Mouse (Mus musculus) heart, embryonic 16.5 days (tissue): Measurements from ENCODE around the gene Klhdc9. TPM values are rescaled to one million over a fixed set of nuclear protein-coding genes. Genes with fewer than 3 reads are reported as not detected.
A peak's percentile ranks its signal among the peaks of the same experiment; 100 is the strongest.

Experiments
- ATAC-seq: fragments of 200-750 bp; cut with Nextera tagmentation; replicated peaks from 2 replicates; pipeline ENCODE4 v1.8.0; 2017; ENCODE audit warnings: moderate number of reproducible peaks; ENCODE audit not compliant: insufficient read depth, low FRiP score; ENCODE audit errors: extremely low read depth
- H3K27ac ChIP-seq: fragments of 300-500 bp; sonication (generic); 2 replicates; pipeline ENCODE4 v1.5.1; 2014; ENCODE audit warnings: mild to moderate bottlenecking, low read length, control low read depth, moderate library complexity
- H3K27me3 ChIP-seq: fragments of 300-500 bp; sonication (generic); 2 replicates; pipeline ENCODE4 v1.6.1; 2014; ENCODE audit warnings: low read length, mixed read lengths; ENCODE audit not compliant: control insufficient read depth, insufficient read depth
- H3K36me3 ChIP-seq: fragments of 300-500 bp; sonication (generic); 2 replicates; pipeline ENCODE4 v1.6.1; 2014; ENCODE audit not compliant: control insufficient read depth, insufficient read depth
- H3K4me1 ChIP-seq: fragments of 300-500 bp; sonication (generic); 2 replicates; pipeline ENCODE4 v1.6.1; 2014; ENCODE audit warnings: low read length, mixed read lengths; ENCODE audit not compliant: control insufficient read depth, insufficient read depth
- H3K4me2 ChIP-seq: fragments of 300-500 bp; sonication (generic); 2 replicates; pipeline ENCODE4 v1.6.1; 2014; ENCODE audit warnings: low read depth, mild to moderate bottlenecking, control low read depth, low read length
- H3K4me3 ChIP-seq: fragments of 300-500 bp; sonication (generic); 2 replicates; pipeline ENCODE4 v1.5.1; 2014; ENCODE audit warnings: mild to moderate bottlenecking, control low read depth, low read length
- H3K9ac ChIP-seq: fragments of 300-500 bp; sonication (generic); 2 replicates; pipeline ENCODE4 v1.6.1; 2014; ENCODE audit warnings: low read length, control low read depth
- H3K9me3 ChIP-seq: fragments of 300-500 bp; sonication (generic); replicated peaks from 2 replicates; pipeline ENCODE4 v1.6.1; 2016; ENCODE audit warnings: low read length; ENCODE audit not compliant: control insufficient read depth
- WGBS: fragments of 180-500 bp; shearing (Covaris S2); extraction: QIAGEN DNeasy Blood & Tissue Kit; methylation state at CpG from one replicate; pipeline ENCODE4 v1.1.7; 2014; 5-methylcytosine and 5-hydroxymethylcytosine counted together
- polyA plus RNA-seq: library from polyadenylated mRNA; unstranded; fragments of >200 nt; fragmentation: Nextera tagmentation; extraction: Ambion mirVana; gene quantifications from 2 replicates; pipeline ENCODE4 v1.2.1, GENCODE M21; 2015

The Klhdc9 gene
- polyA plus RNA-seq, result 0.71 and 1.0 TPM in 2 replicates

- H3K27ac ChIP-seq, result no peak within 1 kb of the TSS
Measured at GRCm38 (mm10) chr1:171360656-171361055, at the start of gene Klhdc9. Gene Klhdc9, minus strand, starts transcription at chr1:171360798.

GRCm38 (mm10) chr1:171410231-171410630 is 49.6 kb upstream of the Klhdc9 start:
- Histone ChIP-seq H3K4me2 (no peak overlapping the region), H3K36me3 (peaks cover 2% of the 10 kb centered on the region; the same call in 1 of the 2 replicates), H3K4me3 (no peak overlapping the region), H3K4me1 (peaks cover 11% of the 10 kb centered on the region), H3K9me3 (no peaks in the 10 kb centered on the region), H3K27me3 (peaks cover 5% of the 10 kb centered on the region; the same call in 1 of the 2 replicates), H3K27ac (no peak overlapping the region), H3K9ac (no peak overlapping the region)
- no peak for ATAC-seq
- WGBS, result 89% methylated on average over 1 of the region's 1 CpGs

More at GRCm38 (mm10) chr1:171360656-171361055, at the start of gene Klhdc9:
- Histone ChIP-seq H3K9me3 (no peaks in the 10 kb centered on the region), H3K4me1 (peaks cover 2% of the 10 kb centered on the region; the same call in 1 of the 2 replicates), H3K4me3 (peak within 1 kb of the TSS; percentile 58), H3K4me2 (peak within 1 kb of the TSS; percentile 68), H3K27me3 (no peaks in the 10 kb centered on the region), H3K36me3 (peaks cover 16% of the 10 kb centered on the region), H3K9ac (peak within 1 kb of the TSS; percentile 61)
- ATAC-seq, result peak; percentile 86
- 2% methylated on average over 21 of the region's 21 CpGs for WGBS

- no peaks in the 10 kb centered on the region; the same call in 1 of the 2 replicates for H3K4me1 ChIP-seq
- no peak for ATAC-seq
- H3K9ac ChIP-seq, result no peak overlapping the region
- no peak overlapping the region for H3K27ac ChIP-seq
- H3K9me3 ChIP-seq, result no peaks in the 10 kb centered on the region
- H3K36me3 ChIP-seq, result no peaks in the 10 kb centered on the region
- peaks cover 5% of the 10 kb centered on the region; the same call in 1 of the 2 replicates for H3K27me3 ChIP-seq
- 67% methylated on average over 5 of the region's 5 CpGs for WGBS
- no peak overlapping the region for H3K4me2 ChIP-seq
- H3K4me3 ChIP-seq, result no peak overlapping the region
Measured at GRCm38 (mm10) chr1:171407263-171407662, 46.7 kb upstream of the Klhdc9 start.

GRCm38 (mm10) chr1:171402991-171403390 is 42.4 kb upstream of the Klhdc9 start:
- H3K9me3 ChIP-seq, result no peaks in the 10 kb centered on the region
- no peaks in the 10 kb centered on the region for H3K27me3 ChIP-seq
- no peaks in the 10 kb centered on the region for H3K36me3 ChIP-seq
- no peaks in the 10 kb centered on the region for H3K4me1 ChIP-seq
- no peak overlapping the region for H3K4me3 ChIP-seq
- 82% methylated on average over 9 of the region's 9 CpGs for WGBS
- ATAC-seq, result no peak
- H3K27ac ChIP-seq, result no peak overlapping the region
- no peak overlapping the region for H3K4me2 ChIP-seq
- H3K9ac ChIP-seq, result no peak overlapping the region

- Histone ChIP-seq H3K9me3 (no peaks in the 10 kb centered on the region), H3K27ac (no peak overlapping the region)
- WGBS, result 72% methylated on average over 4 of the region's 4 CpGs
Measured at GRCm38 (mm10) chr1:171401821-171402220, 41.2 kb upstream of the Klhdc9 start.

GRCm38 (mm10) chr1:171390101-171390500 is 29.5 kb upstream of the Klhdc9 start:
- H3K4me3 ChIP-seq, result peak overlapping the region; percentile 43
- H3K9me3 ChIP-seq, result no peaks in the 10 kb centered on the region
- peak overlapping the region; percentile 7; the same call in 1 of the 2 replicates for H3K27ac ChIP-seq
- no peaks in the 10 kb centered on the region for H3K4me1 ChIP-seq
- peak; percentile 45; the same call in 1 of the 2 replicates for ATAC-seq
- H3K9ac ChIP-seq, result no peak overlapping the region; the same call in 1 of the 2 replicates
- WGBS, result 75% methylated on average over 4 of the region's 4 CpGs
- H3K27me3 ChIP-seq, result no peaks in the 10 kb centered on the region
- H3K4me2 ChIP-seq, result peak overlapping the region; percentile 23
- H3K36me3 ChIP-seq, result no peaks in the 10 kb centered on the region

More at GRCm38 (mm10) chr1:171401821-171402220, 41.2 kb upstream of the Klhdc9 start:
- no peaks in the 10 kb centered on the region for H3K27me3 ChIP-seq
- H3K4me2 ChIP-seq, result no peak overlapping the region
- H3K36me3 ChIP-seq, result no peaks in the 10 kb centered on the region
- H3K9ac ChIP-seq, result no peak overlapping the region
- ATAC-seq, result no peak
- H3K4me1 ChIP-seq, result no peaks in the 10 kb centered on the region
- no peak overlapping the region for H3K4me3 ChIP-seq

GRCm38 (mm10) chr1:171388376-171389102 is 27.9 kb upstream of the Klhdc9 start, which contains the start of gene Arhgap30:
Gene Arhgap30, plus strand, starts transcription at chr1:171388954.
- WGBS, result 67% methylated on average over 15 of the region's 15 CpGs
- Histone ChIP-seq H3K9ac (peak within 1 kb of the TSS; percentile 28), H3K4me3 (peak within 1 kb of the TSS; percentile 43), H3K4me2 (peak within 1 kb of the TSS; percentile 23), H3K9me3 (no peaks in the 10 kb centered on the region), H3K27me3 (no peaks in the 10 kb centered on the region), H3K4me1 (no peaks in the 10 kb centered on the region), H3K27ac (peak within 1 kb of the TSS; percentile 61), H3K36me3 (no peaks in the 10 kb centered on the region)
- peak; percentile 73 for ATAC-seq

- 20% methylated on average over 6 of the region's 6 CpGs for WGBS
- 0 out of 2 replicates have a peak, but pooled peaks have one; percentile 19 for ATAC-seq
- H3K4me3 ChIP-seq, result peak overlapping the region; percentile 8; the same call in 1 of the 2 replicates
- no peak overlapping the region for H3K27ac ChIP-seq
- peak overlapping the region; percentile 33; the same call in 1 of the 2 replicates for H3K4me2 ChIP-seq
- H3K9me3 ChIP-seq, result no peaks in the 10 kb centered on the region
- peaks cover 2% of the 10 kb centered on the region; the same call in 1 of the 2 replicates for H3K27me3 ChIP-seq
- no peaks in the 10 kb centered on the region for H3K4me1 ChIP-seq
- 0 out of 2 replicates have a peak overlapping the region, but pooled peaks have one; percentile 6 for H3K9ac ChIP-seq
- H3K36me3 ChIP-seq, result no peaks in the 10 kb centered on the region
Measured at GRCm38 (mm10) chr1:171387099-171387498, 26.5 kb upstream of the Klhdc9 start.

GRCm38 (mm10) chr1:171385171-171385570 is 24.6 kb upstream of the Klhdc9 start:
- no peak for ATAC-seq
- Histone ChIP-seq H3K27ac (no peak overlapping the region), H3K4me2 (no peak overlapping the region)

More at GRCm38 (mm10) chr1:171385171-171385570, 24.6 kb upstream of the Klhdc9 start:
- Histone ChIP-seq H3K4me1 (no peaks in the 10 kb centered on the region), H3K4me3 (no peak overlapping the region), H3K9me3 (no peaks in the 10 kb centered on the region), H3K36me3 (no peaks in the 10 kb centered on the region), H3K27me3 (peaks cover 8% of the 10 kb centered on the region; the same call in 1 of the 2 replicates), H3K9ac (no peak overlapping the region)
- WGBS, result 62% methylated on average over 9 of the region's 9 CpGs
